Comparison of ENCODE assay signal across 27 mouse cellular contexts in the genomic region with DNA sequence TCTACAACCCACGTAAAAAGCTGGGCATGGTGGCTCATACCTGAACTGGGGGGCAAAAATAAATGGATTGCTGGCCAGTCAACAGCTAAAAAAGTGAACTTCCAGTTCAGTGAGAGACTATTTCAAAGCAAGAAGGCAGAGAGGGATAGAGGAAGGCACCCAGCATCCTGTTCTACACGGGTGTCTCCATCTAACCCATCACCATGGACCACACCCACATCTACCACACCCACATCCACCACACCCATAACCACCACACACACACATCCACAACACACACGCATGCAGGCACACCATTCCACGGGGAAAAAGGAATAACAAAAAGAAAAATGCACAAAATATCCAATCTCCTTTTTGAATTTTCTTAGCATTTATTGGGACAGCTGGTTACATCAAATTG. TPM values are rescaled to one million over a fixed set of nuclear protein-coding genes. Genes with fewer than 3 reads are reported as not detected.
DNase-seq lines count a peak whose midpoint lies in the region; ATAC-seq lines count a peak whose summit lies in the region.
"Had no signal": no experiment of that assay in that cellular context is flagged by ENCODE, and none has a peak within 500 bp of the region (broad histone marks: within the 10 kb centered on the region; RNA-seq: fewer than 3 reads in every experiment).

No protein-coding gene starts in this region.

- no peaks in the 10 kb centered on the region for H3K4me1 ChIP-seq in heart, embryonic 10.5 days
- H3K4me1 ChIP-seq: embryonic facial prominence, embryonic 13.5 days; hindbrain, embryonic 15.5 days; limb, embryonic 15.5 days had no signal

- WGBS in heart, embryonic 10.5 days = 90% methylated on average over 4 of the region's 4 CpGs

- H3K27me3 ChIP-seq in heart, embryonic 10.5 days (ENCODE audit: insufficient read depth, poor library complexity, severe bottlenecking) = no peaks in the 10 kb centered on the region
- H3K27me3 ChIP-seq: embryonic facial prominence, embryonic 13.5 days; hindbrain, embryonic 15.5 days; limb, embryonic 15.5 days; Patski had no signal

- peak; percentile 34 for DNase-seq in heart, adult 11 months
- no peak for DNase-seq in heart, embryonic 10.5 days (ENCODE audit: low spot score)
- DNase-seq in T-cell, adult 2 months (ENCODE audit: low spot score) = peak; percentile 11
- DNase-seq in induced T-regulatory cell, adult 2 months (ENCODE audit: low read depth) = peak; percentile 29
- DNase-seq in thymus, postnatal 36 days = no peak
- DNase-seq in layer of hippocampus, adult 9-10 months (ENCODE audit: low spot score) = no peak
- DNase-seq in left cerebral cortex, adult 18-20 months (ENCODE audit: low spot score in 2 of 2) = no peak
- DNase-seq: adrenal gland, postnatal 10 days; cerebellum, adult 8-10 months; cerebellum, postnatal 36 days; embryo, embryonic 11 days; forebrain, postnatal 0 days; gastrocnemius, postnatal 36 days; heart, postnatal 4 days; kidney, adult 9 months; kidney, postnatal 36 days; layer of hippocampus, adult 9-11 months; left cerebral cortex, postnatal 4 days; lung, postnatal 4 days; thymus, adult 2 months had no signal

- ATAC-seq in megakaryocyte, adult 5-6 weeks (ENCODE audit: poor library complexity, severe bottlenecking) = peak; percentile 45; the same call in 1 of the 2 replicates
- ATAC-seq: forebrain, postnatal 0 days; intestine, embryonic 16.5 days; Patski had no signal

- peaks cover 77% of the 10 kb centered on the region for H3K36me3 ChIP-seq in heart, embryonic 10.5 days

- H3K9me3 ChIP-seq in heart, embryonic 10.5 days = no peaks in the 10 kb centered on the region
- H3K9me3 ChIP-seq: embryonic facial prominence, embryonic 13.5 days; hindbrain, embryonic 15.5 days; limb, embryonic 15.5 days had no signal

- no peak overlapping the region for H3K4me3 ChIP-seq in heart, embryonic 10.5 days
- H3K4me3 ChIP-seq: embryonic facial prominence, embryonic 13.5 days; hindbrain, embryonic 15.5 days; limb, embryonic 15.5 days had no signal

- H3K27ac ChIP-seq in heart, embryonic 10.5 days = no peak overlapping the region
- H3K27ac ChIP-seq: embryonic facial prominence, embryonic 13.5 days; hindbrain, embryonic 15.5 days; limb, embryonic 15.5 days; stomach, postnatal 0 days had no signal

RNA-seq across cellular contexts. Expression of a gene that starts 10.6 kb away (rescaled TPM):
- 10.3 and 10.4 TPM in 2 replicates for polyA plus RNA-seq in heart, embryonic 10.5 days (2016; fragmentation: Nextera tagmentation; extraction: Ambion mirVana)
- total RNA-seq in megakaryocyte, adult 5-6 weeks (2015) = 3.4 and 5.4 TPM in 2 replicates
- 3.0 and 7.4 TPM in 2 replicates for total RNA-seq in megakaryocyte, adult 5-6 weeks (2017)
- total RNA-seq in left cerebral cortex, adult 18-20 months (2021) = 10 to 100 TPM; 13.4 TPM

RNA-seq across cellular contexts. Expression of a gene that starts 28.9 kb away (rescaled TPM):
- 0.58 and 0.95 TPM in 2 replicates for polyA plus RNA-seq in heart, embryonic 10.5 days (2016; fragmentation: Nextera tagmentation; extraction: Ambion mirVana)
- 1.4 and 2.1 TPM in 2 replicates for total RNA-seq in megakaryocyte, adult 5-6 weeks (2015)
- 2.4 and 2.8 TPM in 2 replicates for total RNA-seq in megakaryocyte, adult 5-6 weeks (2017)
- total RNA-seq in left cerebral cortex, adult 18-20 months (2021) = 10 to 100 TPM in 1 of 2 experiments, 1 to 10 TPM in 1; 9.7 to 11.5 TPM

RNA-seq across cellular contexts. Expression of a gene that starts 42.1 kb away (rescaled TPM):
- 571 and 684 TPM in 2 replicates for polyA plus RNA-seq in heart, embryonic 10.5 days (2016; fragmentation: Nextera tagmentation; extraction: Ambion mirVana)
- total RNA-seq in megakaryocyte, adult 5-6 weeks (2015) = 891 and 940 TPM in 2 replicates
- total RNA-seq in megakaryocyte, adult 5-6 weeks (2017) = 1,387 and 1,407 TPM in 2 replicates
- total RNA-seq in left cerebral cortex, adult 18-20 months (2021) = 100 to 1,000 TPM; 406 to 439 TPM

RNA-seq across cellular contexts. Expression of a gene that starts 49.7 kb away (rescaled TPM):
- 14.3 and 14.6 TPM in 2 replicates for polyA plus RNA-seq in heart, embryonic 10.5 days (2016; fragmentation: Nextera tagmentation; extraction: Ambion mirVana)
- total RNA-seq in megakaryocyte, adult 5-6 weeks (2015) = 14.9 and 18.9 TPM in 2 replicates
- total RNA-seq in megakaryocyte, adult 5-6 weeks (2017) = 25.0 TPM in 2 replicates
- 10 to 100 TPM; 54.9 to 57.5 TPM for total RNA-seq in left cerebral cortex, adult 18-20 months (2021)

Comparison
In these comparisons a context has a peak if more than half of its experiments do, and no peak if none do; other contexts are left out.
1. DNase-seq: peak in heart, adult 11 months (single experiment), T-cell, adult 2 months (single experiment) and induced T-regulatory cell, adult 2 months (single experiment); none in heart, embryonic 10.5 days (single experiment), thymus, postnatal 36 days (0 of 2), layer of hippocampus, adult 9-10 months (single experiment) and left cerebral cortex, adult 18-20 months (0 of 2).